27 mouse cellular contexts compared by ENCODE assay signal in genomic region chr9:123269906-123270558, GRCm38 (mm10). TPM values are rescaled to one million over a fixed set of nuclear protein-coding genes. Genes with fewer than 3 reads are reported as not detected.
DNase-seq lines count a peak whose midpoint lies in the region; ATAC-seq lines count a peak whose summit lies in the region.
"Had no signal": no experiment of that assay in that cellular context is flagged by ENCODE, and none has a peak within 500 bp of the region (broad histone marks: within the 10 kb centered on the region; RNA-seq: fewer than 3 reads in every experiment).

No protein-coding gene starts in this region.

- peak; percentile 85 for ATAC-seq in common myeloid progenitor, adult 5-6 weeks (replicated peaks; ENCODE audit: low read depth, poor library complexity, severe bottlenecking)
- ATAC-seq in megakaryocyte progenitor cell, adult 5-6 weeks (replicated peaks; ENCODE audit: poor library complexity): peak; percentile 91
- ATAC-seq: CD4-positive, CD25-positive, alpha-beta regulatory T cell, adult 4 months; inflammation-experienced regulatory T-cells, adult 6 months; liver, embryonic 12.5 days; liver, postnatal 0 days; midbrain, embryonic 15.5 days; Patski had no signal

- DNase-seq in 416B (ENCODE audit: low read depth) (peak; percentile 75), MEL-GATA-1-ER (ENCODE audit: extremely low read depth, low read depth) (peak; percentile 89)
- DNase-seq in layer of hippocampus, postnatal 10 days (ENCODE audit: low spot score in 2 of 2): no peak
- no peak for DNase-seq in layer of hippocampus, adult 9-11 months
- DNase-seq in adrenal gland, postnatal 36 days: no peak
- DNase-seq: adrenal gland, postnatal 10 days; cerebellum, adult 18-20 months; cerebellum, postnatal 10 days; gastrocnemius, postnatal 14 days; heart, adult 2 months; kidney, adult 18-20 months; kidney, postnatal 25 days; layer of hippocampus, postnatal 36 days; left cerebral cortex, postnatal 4 days; liver, postnatal 0 days; lung, postnatal 36 days; right cerebral cortex, postnatal 25 days; thymus, postnatal 4 days had no signal

RNA-seq across cellular contexts. Expression of gene Tmem158, which starts 9.5 kb away (rescaled TPM):
- total RNA-seq in common myeloid progenitor, adult 5-6 weeks (2017): 1.6 and 1.8 TPM in 2 replicates
- 0.54 and 0.62 TPM in 2 replicates for total RNA-seq in megakaryocyte progenitor cell, adult 5-6 weeks (2015)
- 0.47 and 0.54 TPM in 2 replicates for total RNA-seq in megakaryocyte progenitor cell, adult 5-6 weeks (2017)
- 10 to 100 TPM; 70.7 to 72.0 TPM for total RNA-seq in layer of hippocampus, postnatal 10 days (2021)
- 10 to 100 TPM in 1 of 2 experiments, 1 to 10 TPM in 1; 9.3 to 10.2 TPM for total RNA-seq in adrenal gland, postnatal 36 days (2021)

RNA-seq across cellular contexts. Expression of gene Cdcp1, which starts 54.2 kb away (rescaled TPM):
- 0.27 and 0.39 TPM in 2 replicates for total RNA-seq in common myeloid progenitor, adult 5-6 weeks (2017)
- total RNA-seq in megakaryocyte progenitor cell, adult 5-6 weeks (2015): 0.07 and 0.44 TPM in 2 replicates
- total RNA-seq in megakaryocyte progenitor cell, adult 5-6 weeks (2017): 0.17 and 0.30 TPM in 2 replicates
- total RNA-seq in layer of hippocampus, postnatal 10 days (2021): under 1 TPM in 1 of 2 experiments, not detected in 1; 0.09 TPM
- under 1 TPM in 1 of 2 experiments, not detected in 1; 0.13 TPM for total RNA-seq in adrenal gland, postnatal 36 days (2021)
- total RNA-seq: gastrocnemius, postnatal 14 days; layer of hippocampus, adult 18-20 months; layer of hippocampus, postnatal 36 days; neutrophil, adult 5-6 weeks had no signal

Comparison
In these comparisons a context has a peak if more than half of its experiments do, and no peak if none do; other contexts are left out.
1. DNase-seq: peak in 416B (single experiment) and MEL-GATA-1-ER (single experiment); none in layer of hippocampus, postnatal 10 days (0 of 2), layer of hippocampus, adult 9-11 months (single experiment) and adrenal gland, postnatal 36 days (0 of 2).
2. RNA of gene Tmem158, which starts 9.5 kb away (total RNA-seq): 70.7 to 72.0 TPM in layer of hippocampus, postnatal 10 days; 9.3 to 10.2 TPM in adrenal gland, postnatal 36 days, 1.6 to 1.8 TPM in common myeloid progenitor, adult 5-6 weeks and 0.47 to 0.62 TPM in megakaryocyte progenitor cell, adult 5-6 weeks; every median in the first group is over 4 times any median in the second.